Mouse (Mus musculus) megakaryocyte, embryonic 14.5 days (primary cell): ENCODE data around the gene Clpb. TPM values are rescaled to one million over a fixed set of nuclear protein-coding genes. Genes with fewer than 3 reads are reported as not detected.

Experiments
- H3K27me3 ChIP-seq: replicated peaks from 2 replicates; pipeline ENCODE3; 2012; ENCODE audit warnings: inconsistent platforms
- H3K36me3 ChIP-seq: replicated peaks from 2 replicates; pipeline ENCODE3; 2012; ENCODE audit warnings: low read length, inconsistent platforms, mixed read lengths
- H3K4me1 ChIP-seq: 2 replicates; pipeline ENCODE4 v1.6.1; 2012; ENCODE audit warnings: inconsistent platforms
- H3K4me3 ChIP-seq: replicated peaks from 2 replicates; pipeline ENCODE3; 2012; ENCODE audit warnings: moderate library complexity, mild to moderate bottlenecking, inconsistent platforms
- H3K9me3 ChIP-seq: 2 replicates; pipeline ENCODE4 v1.6.1; 2012; ENCODE audit warnings: inconsistent platforms
- FLI1 ChIP-seq: IDR thresholded peaks from 2 replicates; pipeline ENCODE4 v1.6.1; 2012; ENCODE audit warnings: low read length, inconsistent platforms, mixed read lengths
- GATA1 ChIP-seq: IDR thresholded peaks from 3 replicates; pipeline ENCODE4 v1.6.1; 2012; ENCODE audit warnings: mixed read lengths, low read length, inconsistent platforms, borderline replicate concordance
- polyA plus RNA-seq: library from polyadenylated mRNA; stranded (reverse); fragments of >175 nt; gene quantifications from 2 replicates; pipeline ENCODE4 v1.2.3, GENCODE M21; 2012; ENCODE audit warnings: low replicate concordance; ENCODE audit not compliant: insufficient read depth

The Clpb gene
- polyA plus RNA-seq, 1 experiment, result 18.4 TPM

DNA sequence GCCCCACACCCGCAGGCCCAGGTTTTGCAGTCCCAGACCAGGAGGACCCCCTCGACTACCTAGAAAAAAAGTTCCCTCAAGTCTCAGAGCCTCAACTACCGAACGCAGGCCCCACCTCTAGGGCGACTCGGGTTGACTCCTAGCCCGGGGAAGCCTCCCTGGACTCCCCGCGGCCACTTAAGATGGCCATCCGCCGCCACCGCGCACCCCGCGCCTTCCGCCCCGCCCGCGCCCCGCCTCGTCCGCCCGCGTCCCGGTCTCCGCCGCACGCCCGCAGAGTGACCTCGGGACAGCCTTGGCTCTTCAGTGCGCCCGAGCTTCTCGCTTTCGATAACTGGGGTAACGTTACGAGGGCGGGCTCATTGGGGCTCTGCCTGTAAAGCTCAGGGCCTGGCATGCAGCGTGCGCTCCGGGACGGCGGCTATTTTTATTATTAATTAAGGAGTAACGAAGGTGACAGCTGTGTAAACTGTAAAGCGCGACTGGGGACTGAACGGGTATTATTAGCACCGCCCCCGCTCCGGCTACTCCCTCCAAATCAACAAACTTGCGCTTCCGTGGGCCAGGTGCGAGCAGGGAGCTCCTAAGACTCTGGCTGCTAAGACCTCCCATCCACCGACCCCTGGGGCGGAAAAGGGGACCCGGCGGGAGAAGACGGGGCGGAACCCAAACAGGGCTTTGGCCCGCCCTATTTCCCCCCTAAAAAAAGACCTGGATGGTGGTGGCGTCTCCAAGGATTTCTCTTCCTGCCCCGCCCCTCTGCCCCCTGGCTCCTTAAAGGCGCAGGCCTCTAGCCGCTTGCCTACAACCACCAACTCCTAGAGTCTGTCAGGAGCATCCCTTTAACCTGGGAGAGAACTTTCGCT, 174.4 kb downstream of the Clpb start, which contains the start of gene Inppl1:
Gene Inppl1 (minus strand): TSS at position 624 of the 866 bp plus-strand sequence.
- Histone ChIP-seq H3K4me3 (peak within 1 kb of the TSS; percentile 94), H3K4me1 (peaks cover 33% of the 10 kb centered on the region), H3K27me3 (peaks cover 44% of the 10 kb centered on the region), H3K36me3 (peaks cover 28% of the 10 kb centered on the region), H3K9me3 (no peaks in the 10 kb centered on the region)
- TF ChIP-seq GATA1 (no peak), FLI1 (no peak)

DNA sequence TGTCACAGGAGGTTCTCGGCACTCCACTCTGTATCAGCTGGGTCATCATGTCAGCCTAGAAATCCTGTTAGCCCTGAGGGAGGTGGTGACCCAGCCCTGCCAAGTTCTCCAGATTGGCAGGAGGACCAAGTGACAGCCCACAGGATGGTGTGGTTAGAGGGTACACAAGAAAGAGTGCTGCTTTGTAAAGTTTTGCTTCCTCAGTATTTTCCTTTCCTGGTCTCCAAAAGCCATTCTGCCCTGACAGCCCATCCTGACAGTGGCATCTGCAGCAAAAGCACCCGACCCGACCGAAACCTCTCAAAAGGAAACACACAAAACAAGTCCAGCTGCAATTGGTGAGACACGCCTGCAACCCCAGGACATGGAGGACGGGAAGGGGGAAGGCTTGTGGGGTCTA, 180.8 kb downstream of the Clpb start:
- Histone ChIP-seq H3K36me3 (no peaks in the 10 kb centered on the region), H3K4me3 (no peak overlapping the region), H3K9me3 (no peaks in the 10 kb centered on the region), H3K4me1 (peaks cover 15% of the 10 kb centered on the region), H3K27me3 (peaks cover 29% of the 10 kb centered on the region)
- TF ChIP-seq FLI1, result no peak
- no peak for TF ChIP-seq GATA1

Other genes starting within 250 kb of the Clpb start
- gene Pde2a, start 241.9 kb upstream of the Clpb start, polyA plus RNA-seq, result 0.54 and 0.63 TPM in 2 replicates
- not detected in 2 replicates for gene Art2b, start 78.0 kb upstream of the Clpb start, polyA plus RNA-seq
- gene Phox2a, start 154.7 kb downstream of the Clpb start, polyA plus RNA-seq, result 0.29 TPM in 1 of 2 replicates, not detected in the other
- gene Inppl1, start 174.6 kb downstream of the Clpb start, polyA plus RNA-seq, result 78.9 and 135 TPM in 2 replicates
- 0.77 TPM in 1 of 2 replicates, not detected in the other for gene Folr2, start 193.6 kb downstream of the Clpb start, polyA plus RNA-seq
- gene Anapc15, start 200.1 kb downstream of the Clpb start, polyA plus RNA-seq, result 31.8 and 36.2 TPM in 2 replicates
- not detected in 2 replicates for gene Folr1, start 207.2 kb downstream of the Clpb start, polyA plus RNA-seq
- 156 and 181 TPM in 2 replicates for gene Lamtor1, start 242.3 kb downstream of the Clpb start, polyA plus RNA-seq
- gene Tomt, start 242.7 kb downstream of the Clpb start, polyA plus RNA-seq, result not detected in 2 replicates